Mouse (Mus musculus): Measurements from ENCODE around the gene Igf2bp3.

DNA sequence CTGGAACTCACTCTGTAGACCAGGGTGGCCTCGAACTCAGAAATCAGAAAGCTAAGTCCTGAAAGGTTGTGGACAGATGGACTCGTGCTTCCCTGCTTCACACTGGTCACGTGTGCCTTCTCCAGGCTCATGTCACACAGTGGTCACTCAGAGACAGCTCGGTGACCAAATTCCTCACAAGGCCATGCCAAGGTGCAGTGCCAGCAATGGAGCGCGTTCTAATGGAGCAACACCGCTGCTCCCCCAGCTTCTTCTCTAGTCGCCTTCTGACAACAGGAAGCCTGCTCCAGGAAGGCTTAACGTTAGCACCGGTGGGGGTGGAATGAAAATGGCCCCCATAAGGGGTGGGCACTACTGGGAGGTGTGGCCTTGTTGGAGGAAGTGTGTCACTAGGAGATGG, 119.8 kb downstream of the Igf2bp3 start:
- TF ChIP-seq CTCF (IDR thresholded peaks at IDR 0.05; ENCODE audit: extremely low read depth, insufficient read depth, low read length) (no peak), POLR2A (IDR thresholded peaks at IDR 0.05; ENCODE audit: extremely low read depth, insufficient read depth, low read length) (no peak)

Measured in cortical plate, adult 2 months (tissue).